Mouse (Mus musculus): ENCODE measurements around the gene Pmp22.

- TF ChIP-seq CTCF (IDR thresholded peaks at IDR 0.05; ENCODE audit: low read depth, low read length) (peak; percentile 8), POLR2A (IDR thresholded peaks at IDR 0.05; ENCODE audit: insufficient read depth, low read length) (no peak), EP300 (IDR thresholded peaks at IDR 0.05; ENCODE audit: insufficient read depth, low read depth, low read length) (no peak)
Observed at GRCm38 (mm10) chr11:63084536-63084935, 44.2 kb upstream of the Pmp22 start.
